Mouse (Mus musculus): Measurements from ENCODE around the gene Nav2.

GRCm38 (mm10) chr7:49410892-49411291, 502.4 kb downstream of the Nav2 start:
- TF ChIP-seq CTCF (IDR thresholded peaks at IDR 0.05) (no peak; the same call in 1 of the 2 replicates), EP300 (IDR thresholded peaks at IDR 0.05) (no peak)

Measured in lung, postnatal 0 days (tissue).